Mouse (Mus musculus): Measurements from ENCODE around the gene Ddx39b.

GRCm38 (mm10) chr17:35251162-35251719 lies 9.7 kb downstream of the Ddx39b start:
- TF ChIP-seq USF1 (IDR thresholded peaks at IDR 0.05; ENCODE audit: low read depth, low read length) (no peak), ZNF384 (IDR thresholded peaks at IDR 0.05; ENCODE audit: low read depth, low read length) (no peak), ETS1 (conservative IDR thresholded peaks at IDR 0.05; ENCODE audit: low read depth, low read length) (no peak), IRF4 (IDR thresholded peaks at IDR 0.05; ENCODE audit: low read depth, low read length) (no peak)

All from CH12.LX (cell line).